Mouse (Mus musculus): Measurements from ENCODE around the gene Mesp1.

DNA sequence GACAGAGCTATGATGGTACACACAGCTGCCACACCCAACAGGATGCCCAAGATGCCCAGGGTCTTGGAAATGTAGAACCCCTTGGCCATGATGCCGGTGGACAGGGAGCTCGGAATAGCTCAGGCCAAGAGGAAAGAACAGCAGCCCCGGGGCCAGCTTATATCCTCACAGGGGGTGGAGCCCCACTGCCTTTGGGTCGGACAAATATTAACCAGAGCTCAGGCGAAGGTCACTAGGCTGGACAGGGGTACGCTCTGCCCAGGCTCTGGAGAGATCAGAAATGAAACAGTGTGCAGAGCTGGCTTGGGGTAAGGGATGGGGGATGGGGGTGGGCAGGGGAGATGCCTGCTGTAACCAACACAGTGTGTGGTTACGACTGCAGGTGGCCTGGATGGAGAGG lies 48.6 kb upstream of the Mesp1 start:
- no peak for TF ChIP-seq CTCF (IDR thresholded peaks at IDR 0.05; ENCODE audit: borderline replicate concordance, extremely low read depth, insufficient read depth, insufficient read length)
- no peak for TF ChIP-seq POLR2A (IDR thresholded peaks at IDR 0.05; ENCODE audit: borderline replicate concordance, extremely low read depth, insufficient read depth, insufficient read length, poor library complexity, severe bottlenecking)
